Mouse (Mus musculus): ENCODE data around the gene Tdp1.

- no peak for TF ChIP-seq CTCF (IDR thresholded peaks at IDR 0.05; ENCODE audit: borderline replicate concordance, extremely low read depth, insufficient read depth, insufficient read length)
- TF ChIP-seq POLR2A (IDR thresholded peaks at IDR 0.05; ENCODE audit: borderline replicate concordance, extremely low read depth, insufficient read depth, insufficient read length, poor library complexity, severe bottlenecking), result no peak
These were observed 608 bp upstream of the Tdp1 start for GRCm38 (mm10) chr12:99883713-99884105.

Data from brain, embryonic 14.5 days (tissue).